Mouse (Mus musculus): ENCODE measurements around the gene Ltbp4.

- no peak for TF ChIP-seq CTCF (IDR thresholded peaks at IDR 0.05; ENCODE audit: borderline replicate concordance, control insufficient read depth, extremely low read depth, insufficient read depth, low read length, poor library complexity)
- no peak for TF ChIP-seq POLR2A (IDR thresholded peaks at IDR 0.05; ENCODE audit: control insufficient read depth, extremely low read depth, insufficient read depth, low read length, poor library complexity)
Measured at GRCm38 (mm10) chr7:27273739-27274351, 63.6 kb downstream of the Ltbp4 start.

All from thymus, adult 2 months (tissue).